Mouse (Mus musculus) gastrocnemius, postnatal 25 days (tissue): ENCODE data around the gene Hbb-bt. TPM values are rescaled to one million over a fixed set of nuclear protein-coding genes. Genes with fewer than 3 reads are reported as not detected.
"Not testable (repeated sequence)": the region's sequence is repeated elsewhere in the genome, so short reads cannot be mapped to it uniquely, and the experiment has no call there.

Experiments
- DNase-seq: peaks from one replicate; pipeline ENCODE4 v3.0.0; 2022
- long read RNA-seq, 2 experiments: library from polyadenylated mRNA; stranded (forward); transcript quantifications; one replicate each; pipeline ENCODE4 v2.0.0; 2021
- total RNA-seq, 2 experiments: library from RNA; stranded (reverse); gene quantifications; 1 replicate in 1 of 2; 2 replicates in 1 of 2; pipeline ENCODE4 v1.2.3; 2021

Hbb-bt gene
- 100 to 1,000 TPM in 1 of 2 experiments, 10 to 100 TPM in 1; 60.5 to 281 TPM for total RNA-seq
- long read RNA-seq, experiment 1, transcript Hbb-bt-201 (3 exons, 703 nt) = major isoform, 37 of 52 reads
- long read RNA-seq, experiment 1, partial matches to known transcripts = 15 of 52 reads
- long read RNA-seq, experiment 1, other reads (novel, unspliced or antisense) = 0 of 52 reads
- long read RNA-seq, experiment 2, transcript Hbb-bt-201 (3 exons, 703 nt) = major isoform, 27 of 30 reads
- long read RNA-seq, experiment 2, partial matches to known transcripts = 1 of 30 reads
- long read RNA-seq, experiment 2, other reads (novel, unspliced or antisense) = 2 of 30 reads

DNA sequence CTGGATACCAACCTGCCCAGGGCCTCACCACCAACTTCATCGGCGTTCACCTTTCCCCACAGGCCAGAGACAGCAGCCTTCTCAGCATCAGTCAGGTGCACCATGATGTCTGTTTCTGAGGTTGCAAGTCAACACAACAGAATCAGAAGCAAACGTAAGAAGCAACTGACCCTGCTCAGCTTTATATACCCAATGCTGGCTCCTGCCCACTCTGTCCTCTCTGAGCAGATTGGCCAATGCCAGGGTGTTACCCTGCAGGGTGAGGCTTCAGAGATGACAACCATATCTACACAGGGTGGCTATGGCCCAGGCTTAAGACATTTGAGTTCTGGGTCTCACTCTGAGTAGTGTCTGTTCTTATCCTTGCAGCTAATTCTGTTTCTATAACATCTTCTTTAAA, at the start of gene Hbb-bt:
Hbb-bt (minus strand) TSS at position 231 of the 400 bp plus-strand sequence.
- no peak for DNase-seq

DNA sequence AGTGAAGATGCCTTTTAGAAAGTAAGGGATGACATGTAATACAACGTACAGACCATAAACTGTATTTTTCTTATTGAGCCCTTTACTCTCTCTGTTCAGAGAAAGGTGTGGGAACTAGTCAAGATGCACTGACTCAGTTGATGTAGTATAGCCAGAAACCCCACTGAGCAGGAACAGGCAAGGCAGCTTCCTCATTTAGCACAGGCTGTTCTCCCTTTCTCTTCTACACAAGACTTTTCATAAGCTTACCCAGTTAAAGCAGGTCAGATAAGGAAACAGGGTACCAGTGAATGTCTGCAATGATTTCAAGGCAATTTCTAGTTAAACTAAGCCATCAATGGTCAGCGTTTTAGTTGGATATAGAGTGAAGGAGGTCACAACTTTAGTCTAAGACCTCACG, 47.7 kb upstream of the Hbb-bt start:
- no peak for DNase-seq

DNA sequence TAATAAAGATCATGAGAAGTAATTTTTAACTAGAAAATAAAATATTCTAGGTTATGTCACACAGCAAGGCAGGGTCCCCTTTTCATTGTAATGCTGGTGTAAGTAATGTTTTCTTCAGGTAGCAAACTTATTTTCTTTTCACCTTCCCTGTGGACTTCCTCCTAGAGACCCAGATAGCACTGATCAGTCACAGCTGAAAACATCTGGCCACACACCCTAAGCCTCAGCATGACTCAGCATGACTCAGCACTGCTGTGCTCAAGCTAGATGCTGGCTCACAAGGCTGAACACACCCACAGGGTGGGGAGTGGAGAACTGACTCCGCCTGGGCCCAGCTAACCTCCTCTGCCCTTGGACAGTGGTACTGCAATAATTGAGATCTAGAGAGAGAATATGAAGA, 47.1 kb upstream of the Hbb-bt start:
- DNase-seq = no peak

DNA sequence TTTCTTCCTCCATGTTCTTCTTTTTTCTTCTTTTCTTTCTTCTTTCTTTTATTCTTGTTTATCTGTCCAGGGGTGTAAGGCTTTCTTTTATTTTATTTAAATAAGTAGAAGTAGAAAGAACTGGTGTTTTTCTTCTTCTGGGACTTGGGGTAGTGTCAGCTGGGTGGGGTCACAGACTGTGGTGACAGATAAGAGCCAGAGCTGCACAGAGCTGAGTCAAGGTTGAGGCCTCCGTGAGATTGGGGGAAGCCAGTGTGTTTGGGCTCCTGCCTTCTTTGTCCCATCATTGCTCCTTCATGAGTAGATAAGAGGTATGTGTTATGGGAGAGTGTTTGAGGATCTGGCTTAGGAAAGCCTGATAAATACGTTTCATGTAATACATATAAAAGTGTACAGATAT, 45.3 kb upstream of the Hbb-bt start:
- DNase-seq = no peak

DNA sequence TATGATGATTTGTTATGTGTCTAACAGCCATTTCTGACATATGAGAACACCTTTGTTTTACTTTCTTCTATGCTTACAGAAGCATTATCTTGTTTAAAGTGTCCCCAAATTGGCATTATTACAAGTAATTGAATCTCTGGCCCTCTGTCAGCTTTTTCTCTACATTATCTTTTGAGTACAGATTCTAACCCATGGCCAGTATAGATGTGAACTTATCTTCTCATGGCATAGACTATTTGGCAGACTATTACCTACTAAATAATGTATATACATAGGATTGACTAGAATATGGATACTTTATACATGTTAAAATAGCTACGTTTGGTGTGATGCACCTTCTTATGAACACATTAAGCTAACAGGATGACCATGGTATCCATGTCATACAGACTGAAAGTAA, 40.9 kb upstream of the Hbb-bt start:
- no peak for DNase-seq

DNA sequence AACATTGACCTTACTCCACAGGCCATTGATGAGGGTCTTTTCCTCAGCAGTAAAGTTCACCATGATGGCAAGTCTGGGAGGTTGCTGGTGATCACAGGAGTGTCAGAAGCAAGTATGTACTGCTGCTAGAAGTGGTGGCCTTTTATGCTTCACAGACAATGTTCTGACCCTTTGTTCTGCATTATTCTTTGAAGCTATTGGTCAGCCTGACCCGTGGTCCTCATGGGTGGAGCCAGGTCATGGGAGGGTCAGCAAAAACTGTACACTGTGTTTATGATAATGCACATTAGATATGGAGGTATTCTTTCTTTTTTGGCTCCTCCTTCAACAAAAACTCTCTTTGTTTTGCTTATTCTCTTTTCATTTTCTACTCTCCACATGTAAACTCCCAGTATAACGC, 39.3 kb upstream of the Hbb-bt start, which contains the start of gene Hbb-y:
Hbb-y (minus strand) TSS at position 127 of the 400 bp plus-strand sequence.
- DNase-seq = no peak

DNA sequence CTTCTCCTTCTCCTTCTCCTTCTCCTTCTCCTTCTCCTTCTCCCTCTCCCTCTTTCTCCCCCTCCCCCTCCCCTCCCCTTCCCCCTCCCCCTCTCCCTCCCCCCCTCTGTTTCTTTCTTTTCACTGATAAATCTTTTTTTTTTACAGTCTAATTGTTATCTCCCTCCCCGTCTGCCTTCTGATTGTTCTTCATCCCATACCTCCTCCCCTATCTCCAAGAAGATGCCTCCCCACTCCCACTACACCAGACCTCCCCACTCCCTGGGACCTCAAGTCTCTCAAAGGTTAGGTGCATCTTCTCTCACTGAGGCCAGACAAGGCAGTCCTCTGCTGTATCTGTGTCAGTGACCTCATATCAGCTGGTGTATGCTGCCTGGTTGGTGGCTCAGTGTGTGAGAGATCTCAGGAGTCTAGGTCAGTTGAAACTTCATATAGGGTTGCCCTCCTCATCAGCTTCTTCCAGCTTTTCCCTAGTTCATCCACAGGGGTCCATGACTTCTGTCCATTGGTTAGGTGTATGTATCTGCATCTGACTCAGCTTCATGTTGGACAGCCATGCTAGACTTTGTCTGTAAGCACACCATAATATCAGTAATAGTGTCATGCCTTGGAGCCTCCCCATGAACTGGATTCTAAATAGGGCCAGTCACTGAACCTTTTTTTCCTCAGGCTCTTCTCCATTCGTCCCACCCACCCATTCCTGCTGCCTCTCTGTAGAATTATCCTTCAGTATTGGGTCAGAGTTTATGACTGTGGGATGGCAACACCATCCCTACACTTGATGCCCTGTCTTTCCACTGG, 30.9 kb upstream of the Hbb-bt start:
- DNase-seq = no peak

DNA sequence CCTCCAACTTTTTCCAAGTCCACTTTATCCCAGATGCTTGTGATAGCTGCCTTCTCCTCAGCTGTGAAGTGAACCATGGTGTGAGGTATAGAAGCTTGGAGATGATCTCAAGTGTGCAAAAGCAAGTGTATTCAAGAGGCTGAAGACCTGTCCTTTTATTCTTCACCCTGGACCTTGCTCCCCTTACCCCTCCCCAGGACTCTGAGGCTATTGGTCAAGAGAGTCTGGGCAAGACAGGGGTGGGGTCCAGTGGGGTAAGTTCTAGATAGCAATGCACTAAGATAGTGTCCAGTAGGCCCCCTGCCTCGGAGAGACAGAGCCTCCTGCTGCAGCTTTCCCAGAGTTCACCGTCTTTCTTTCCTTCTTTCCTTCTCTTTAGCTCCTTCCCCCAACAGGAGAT, 29.2 kb upstream of the Hbb-bt start, which contains the start of gene Hbb-bh1:
Hbb-bh1 (minus strand) TSS at position 131 of the 400 bp plus-strand sequence.
- DNase-seq = no peak

DNA sequence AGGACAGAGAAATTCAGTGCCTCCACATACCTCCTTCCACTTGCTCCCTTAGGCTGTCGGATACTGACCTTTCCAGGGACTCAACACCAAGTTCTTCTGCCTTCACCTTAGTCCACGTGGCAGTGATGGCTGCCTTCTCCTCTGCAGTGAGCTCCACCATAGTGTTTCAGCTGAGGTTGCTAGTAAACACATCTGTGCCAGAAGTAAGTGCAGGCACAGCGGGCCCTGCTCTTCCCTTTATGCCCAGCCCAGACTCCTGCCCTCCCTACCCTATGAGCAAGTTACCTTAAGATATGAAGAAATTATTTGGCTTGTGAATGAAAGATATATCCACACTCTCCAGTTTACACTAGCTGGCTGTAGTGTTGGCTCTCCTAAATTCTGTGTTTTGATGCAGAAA, 26.5 kb upstream of the Hbb-bt start, which contains the start of gene Hbb-bh2:
Hbb-bh2 (minus strand) TSS at position 253 of the 400 bp plus-strand sequence.
- no peak for DNase-seq

DNA sequence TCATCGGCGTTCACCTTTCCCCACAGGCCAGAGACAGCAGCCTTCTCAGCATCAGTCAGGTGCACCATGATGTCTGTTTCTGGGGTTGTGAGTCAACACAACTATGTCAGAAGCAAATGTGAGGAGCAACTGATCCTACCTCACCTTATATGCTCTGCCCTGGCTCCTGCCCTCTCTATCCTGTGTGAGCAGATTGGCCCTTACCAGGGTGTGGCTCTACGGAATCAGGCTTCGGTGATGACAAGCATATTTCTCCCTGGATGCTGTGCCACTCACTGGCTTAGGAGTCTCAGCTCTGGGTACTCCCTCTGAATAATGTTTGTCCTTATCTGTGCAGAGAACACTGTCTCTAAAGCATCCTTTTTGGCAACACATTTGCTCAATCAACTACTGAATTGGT, 14.0 kb upstream of the Hbb-bt start, which contains the start of gene Hbb-bs:
Hbb-bs (minus strand) TSS at position 289 of the 400 bp plus-strand sequence.
- no peak for DNase-seq

DNA sequence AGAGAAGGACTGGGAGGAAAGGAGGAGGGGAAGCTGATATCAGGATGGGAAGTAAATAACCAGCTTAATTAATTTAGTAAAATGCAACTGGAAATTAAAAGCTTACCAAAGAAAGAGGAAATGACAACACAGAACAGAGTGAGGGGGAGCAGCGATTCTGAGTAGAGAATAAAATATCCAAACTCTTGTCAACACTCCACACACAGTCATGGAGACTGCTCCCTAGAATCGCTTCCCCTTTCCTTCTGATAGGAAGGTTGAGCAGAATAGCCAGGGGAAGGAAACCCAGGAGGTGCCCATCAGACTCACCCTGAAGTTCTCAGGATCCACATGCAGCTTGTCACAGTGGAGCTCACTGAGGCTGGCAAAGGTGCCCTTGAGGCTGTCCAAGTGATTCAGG, 13.3 kb upstream of the Hbb-bt start:
- DNase-seq = not testable (repeated sequence)

DNA sequence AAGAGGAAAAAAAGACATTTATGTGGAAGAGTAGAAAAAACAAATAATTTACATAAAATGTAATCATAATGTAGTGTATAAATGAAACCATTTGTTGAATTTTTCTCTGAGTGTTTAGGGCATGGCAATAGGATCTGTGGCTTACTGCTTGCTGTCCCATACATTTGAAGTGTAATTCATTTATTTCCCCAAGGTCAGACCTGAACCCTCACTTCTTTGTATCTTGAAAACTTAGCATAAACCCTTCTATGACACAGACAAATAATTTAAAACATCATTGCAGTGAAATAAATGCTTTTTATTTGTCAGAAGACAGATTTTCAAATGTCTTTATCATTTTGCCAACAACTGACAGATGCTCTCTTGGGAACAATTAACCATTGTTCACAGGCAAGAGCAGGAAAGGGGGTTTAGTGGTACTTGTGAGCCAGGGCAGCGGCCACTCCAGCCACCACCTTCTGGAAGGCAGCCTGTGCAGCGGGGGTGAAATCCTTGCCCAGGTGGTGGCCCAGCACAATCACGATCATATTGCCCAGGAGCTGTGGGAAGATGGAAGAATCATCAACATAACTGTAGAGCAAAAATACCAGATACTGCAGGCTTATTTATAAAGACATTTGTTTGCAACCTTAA, 12.6 kb upstream of the Hbb-bt start:
- no peak for DNase-seq

DNA sequence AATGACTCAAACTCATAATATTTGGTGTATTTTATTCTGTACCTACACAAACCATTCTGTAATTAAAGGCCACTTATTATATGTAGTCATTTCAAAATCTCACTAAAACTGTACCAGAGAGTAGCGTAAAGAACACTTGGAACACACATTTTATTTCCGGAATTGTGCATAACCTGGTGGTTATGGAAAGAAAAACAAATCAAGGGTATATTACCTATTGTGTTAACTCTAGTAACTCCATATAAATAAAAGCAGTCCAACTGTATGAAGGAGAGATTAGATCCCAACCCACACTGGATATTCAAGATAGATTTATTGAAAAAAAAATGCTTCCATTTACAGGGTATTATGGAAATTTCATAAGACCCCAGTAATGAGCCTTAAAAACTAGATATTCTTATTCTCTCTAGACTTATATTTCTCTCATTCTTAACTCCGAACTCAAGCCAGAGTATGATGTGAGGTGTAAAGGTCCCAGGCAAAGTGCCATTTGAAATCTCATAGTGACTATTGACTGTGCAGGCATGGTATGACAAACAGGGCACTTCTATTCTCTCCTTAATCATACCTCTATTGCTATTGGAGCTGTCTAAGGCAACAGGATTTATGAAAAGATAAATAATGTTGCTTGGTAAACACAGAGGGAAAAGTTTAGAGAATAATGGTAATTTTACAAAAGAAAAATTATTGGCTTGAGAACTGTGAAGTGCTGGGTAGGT, 11.9 kb upstream of the Hbb-bt start:
- DNase-seq = no peak

DNA sequence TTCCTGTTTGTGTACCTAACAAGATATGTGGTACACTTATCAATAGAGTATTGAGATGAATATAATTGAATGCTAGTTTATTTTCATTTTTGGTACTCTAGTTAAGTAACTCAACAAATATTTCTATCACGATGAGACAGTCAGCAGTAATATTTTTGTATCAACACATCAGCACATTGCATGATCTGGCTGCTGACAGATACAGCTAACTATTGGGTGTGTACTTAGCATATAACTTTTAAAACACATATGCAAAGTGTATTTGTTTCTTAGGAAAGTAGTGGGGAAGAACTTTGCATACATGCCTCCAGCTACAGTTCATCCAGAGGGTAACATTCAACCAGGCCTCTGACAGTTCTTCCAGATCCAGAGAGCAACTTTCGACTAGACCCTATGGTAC, 10.8 kb upstream of the Hbb-bt start:
- no peak for DNase-seq

DNA sequence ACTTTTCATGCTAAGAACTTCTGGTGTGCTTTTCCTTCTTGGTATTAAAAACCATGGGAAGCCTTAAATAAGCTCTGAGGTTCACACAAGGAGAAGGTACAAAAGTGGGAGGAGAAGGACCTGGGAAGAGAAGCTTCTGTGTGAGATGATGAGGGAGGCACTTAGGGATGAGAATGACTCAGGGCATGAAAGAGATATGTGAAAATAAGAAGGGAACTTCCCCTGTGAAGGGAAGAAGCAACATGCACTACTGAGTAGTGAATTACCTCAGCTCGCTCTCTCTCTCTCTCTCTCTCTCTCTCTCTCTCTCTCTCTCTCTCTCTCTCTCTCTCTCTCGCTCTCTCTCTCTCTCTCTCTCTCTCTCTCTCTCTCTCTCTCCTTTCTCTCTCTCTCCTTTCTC, 1.3 kb upstream of the Hbb-bt start:
- DNase-seq = not testable (repeated sequence)

DNA sequence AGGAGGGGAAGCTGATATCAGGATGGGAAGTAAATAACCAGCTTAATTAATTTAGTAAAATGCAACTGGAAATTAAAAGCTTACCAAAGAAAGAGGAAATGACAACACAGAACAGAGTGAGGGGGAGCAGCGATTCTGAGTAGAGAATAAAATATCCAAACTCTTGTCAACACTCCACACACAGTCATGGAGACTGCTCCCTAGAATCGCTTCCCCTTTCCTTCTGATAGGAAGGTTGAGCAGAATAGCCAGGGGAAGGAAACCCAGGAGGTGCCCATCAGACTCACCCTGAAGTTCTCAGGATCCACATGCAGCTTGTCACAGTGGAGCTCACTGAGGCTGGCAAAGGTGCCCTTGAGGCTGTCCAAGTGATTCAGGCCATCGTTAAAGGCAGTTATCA, 644 bp downstream of the Hbb-bt start:
- DNase-seq = not testable (repeated sequence)

DNA sequence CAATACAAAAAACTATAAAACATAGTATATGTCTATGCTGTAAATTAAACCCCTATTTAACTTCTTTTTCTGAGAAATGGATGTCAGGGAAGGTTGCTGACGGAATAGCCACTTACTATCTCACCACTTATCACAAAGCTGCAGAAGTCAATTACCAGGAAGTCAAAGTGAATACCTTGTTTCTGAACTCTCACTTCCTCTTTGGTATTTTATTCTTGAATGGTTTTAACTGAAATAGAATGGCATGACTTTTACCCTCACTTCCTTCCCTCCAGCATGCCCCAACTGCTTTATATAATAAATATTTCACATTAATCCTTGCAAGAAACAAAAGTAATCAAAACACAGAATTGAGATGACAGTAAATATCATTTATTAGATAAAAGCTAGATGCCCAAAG, 1.6 kb downstream of the Hbb-bt start:
- no peak for DNase-seq

DNA sequence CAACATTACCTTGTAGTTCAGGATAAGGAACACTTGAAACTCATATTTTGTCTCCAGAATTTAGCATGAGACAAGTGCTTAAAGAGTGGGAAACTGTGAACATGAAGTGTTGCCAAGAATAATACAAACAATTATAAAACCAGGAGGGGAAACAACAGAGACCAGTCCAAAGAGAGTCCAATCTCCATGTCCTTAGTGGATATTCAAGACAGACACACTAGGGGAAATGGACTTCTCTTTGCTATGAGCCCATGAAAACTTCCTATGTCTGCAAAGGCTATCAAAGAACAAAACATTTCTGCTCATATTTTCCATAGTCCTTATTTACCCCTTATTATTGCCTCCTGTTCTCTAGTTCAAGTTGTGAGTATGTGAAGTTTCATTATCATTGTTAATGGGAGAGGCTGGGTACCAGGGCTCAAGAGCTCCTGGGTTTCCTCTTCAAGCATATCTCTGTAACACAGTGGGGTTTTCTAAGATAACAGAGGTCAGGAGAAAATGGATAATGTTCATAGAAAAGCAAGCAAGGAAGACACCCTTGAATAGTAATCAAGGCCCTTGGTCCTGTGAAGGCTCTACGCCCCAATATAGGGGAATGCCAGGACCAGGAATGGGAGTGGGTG, 2.5 kb downstream of the Hbb-bt start:
- DNase-seq = no peak

DNA sequence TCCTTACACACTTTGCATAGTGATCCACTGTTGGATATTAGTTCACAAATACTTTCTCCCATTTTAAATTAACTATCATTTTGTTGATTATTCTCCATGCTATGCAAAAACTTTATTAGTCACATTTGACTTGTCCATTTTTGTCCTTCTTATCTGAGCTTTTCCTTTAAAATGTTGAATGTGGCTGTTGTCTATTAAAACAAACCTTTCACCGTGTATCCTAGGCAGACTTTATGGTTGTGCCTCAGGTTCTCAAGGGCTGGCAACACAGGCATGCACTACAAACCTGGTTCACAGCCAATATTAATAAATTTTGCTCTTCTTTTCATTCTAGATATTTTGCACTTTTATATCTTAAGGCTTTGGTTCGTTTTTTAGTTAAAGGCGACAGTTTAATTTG, 3.0 kb downstream of the Hbb-bt start:
- DNase-seq = no peak

DNA sequence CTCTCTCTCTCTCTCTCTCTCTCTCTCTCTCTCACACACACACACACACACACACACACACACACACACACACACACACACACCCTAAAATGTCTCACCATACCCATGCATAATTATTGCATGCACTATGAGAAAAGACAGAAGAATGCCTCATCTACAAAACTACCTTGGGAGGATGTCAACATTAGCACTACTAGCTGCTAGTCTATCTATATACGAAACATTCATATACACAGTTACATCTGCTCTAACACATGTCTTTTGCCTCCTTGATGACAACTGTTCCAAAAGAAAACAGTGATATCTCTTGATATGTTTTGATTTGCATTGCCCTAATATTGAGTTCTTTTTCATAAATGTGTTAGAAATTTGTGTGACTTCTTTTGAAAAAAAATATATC, 3.5 kb downstream of the Hbb-bt start:
- no peak for DNase-seq

DNA sequence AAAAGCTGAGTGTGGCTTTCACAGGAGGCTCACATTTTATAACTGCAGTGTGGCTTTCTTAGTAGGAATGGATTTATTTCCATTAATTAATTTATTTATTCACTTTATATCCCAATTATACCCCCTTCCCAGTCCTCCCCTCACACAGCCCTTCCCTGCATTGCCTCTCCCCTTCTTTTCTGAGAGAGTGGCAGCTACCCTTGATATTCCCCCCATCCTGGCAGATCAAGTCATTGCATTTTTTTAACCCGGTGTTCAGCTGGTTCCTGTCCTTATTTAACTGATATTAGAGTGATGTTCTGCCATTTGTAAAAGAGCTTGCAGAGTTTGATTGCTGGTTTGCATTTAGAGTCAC, 4.0 kb downstream of the Hbb-bt start:
- no peak for DNase-seq
